Mouse (Mus musculus) liver, embryonic 14.5 days (tissue): ENCODE measurements around the gene Ankrd65. TPM values are rescaled to one million over a fixed set of nuclear protein-coding genes. Genes with fewer than 3 reads are reported as not detected.

ENCODE experiments used
- ATAC-seq: fragments of 200-750 bp; cut with Nextera tagmentation; 2 replicates; pipeline ENCODE4 v1.8.0; 2017; ENCODE audit warnings: moderate number of reproducible peaks, mild to moderate bottlenecking, moderate library complexity; ENCODE audit not compliant: insufficient read depth
- DNase-seq, 3 experiments: peaks; one replicate each; pipeline ENCODE4 v3.0.0-alpha.2; 2012 to 2013; ENCODE audit warnings: low read depth in 3 of 3, low spot score in 3 of 3
- H3K27ac ChIP-seq: fragments of 300-500 bp; sonication (generic); 2 replicates; pipeline ENCODE4 v1.5.1; 2014; ENCODE audit warnings: moderate library complexity, mild to moderate bottlenecking, control low read depth, inconsistent platforms
- H3K27me3 ChIP-seq: fragments of 300-500 bp; sonication (generic); 2 replicates; pipeline ENCODE4 v1.6.1; 2014; ENCODE audit warnings: mild to moderate bottlenecking, low read length, moderate library complexity; ENCODE audit not compliant: control insufficient read depth, insufficient read depth
- H3K36me3 ChIP-seq: fragments of 300-500 bp; sonication (generic); replicated peaks from 2 replicates; pipeline ENCODE4 v1.6.1; 2014; ENCODE audit warnings: low read depth; ENCODE audit not compliant: control insufficient read depth, insufficient read depth
- H3K4me1 ChIP-seq, 2 experiments: fragments of 200-500 bp in 1 of 2; fragments of 300-500 bp in 1 of 2; sonication (generic) in 1 of 2; replicated peaks; 2 replicates each; pipeline ENCODE4 v1.6.1; 2012 to 2014; ENCODE audit warnings: antibody characterized with exemption in 1 of 2, inconsistent platforms in 1 of 2, low read length in 1 of 2; ENCODE audit not compliant: control insufficient read depth in 2 of 2, insufficient read depth in 2 of 2
- H3K4me2 ChIP-seq: fragments of 300-500 bp; sonication (generic); 2 replicates; pipeline ENCODE4 v1.6.1; 2014; ENCODE audit warnings: low read depth, mild to moderate bottlenecking, control low read depth, moderate library complexity
- H3K4me3 ChIP-seq, 2 experiments: fragments of 200-500 bp in 1 of 2; fragments of 300-500 bp in 1 of 2; sonication (generic) in 1 of 2; 2 replicates each; pipeline ENCODE4 v1.5.1; 2012 to 2014; ENCODE audit warnings: low read depth in 2 of 2, low read length in 2 of 2, mild to moderate bottlenecking in 2 of 2, control low read depth in 1 of 2, inconsistent platforms in 1 of 2, moderate library complexity in 1 of 2; ENCODE audit not compliant: insufficient read depth in 1 of 2
- H3K9ac ChIP-seq: fragments of 300-500 bp; sonication (generic); replicated peaks from 2 replicates; pipeline ENCODE4 v1.6.1; 2014; ENCODE audit warnings: mild to moderate bottlenecking, control low read depth, moderate library complexity
- H3K9me3 ChIP-seq: fragments of 300-500 bp; sonication (generic); 2 replicates; pipeline ENCODE4 v1.6.1; 2016; ENCODE audit warnings: low read length, mixed read lengths; ENCODE audit not compliant: control insufficient read depth
- CTCF ChIP-seq: IDR thresholded peaks from 2 replicates; pipeline ENCODE4 v1.5.1; 2016; ENCODE audit warnings: antibody characterized with exemption, low read depth, control low read depth
- EP300 ChIP-seq: IDR thresholded peaks from 2 replicates; pipeline ENCODE4 v1.6.1; 2016; ENCODE audit warnings: antibody characterized with exemption, low read depth
- WGBS: fragments of 180-500 bp; shearing (Covaris S2); extraction: QIAGEN DNeasy Blood & Tissue Kit; methylation state at CpG from one replicate; pipeline ENCODE4 v1.1.7; 2014; ENCODE audit not compliant: insufficient replicate concordance; 5-methylcytosine and 5-hydroxymethylcytosine counted together
- polyA plus RNA-seq, 2 experiments: library from polyadenylated mRNA; depleted of rRNA in 1 of 2; stranded (reverse) in 1 of 2; unstranded in 1 of 2; fragments of >200 nt; fragmentation: Nextera tagmentation in 1 of 2; extraction: Ambion mirVana in 1 of 2; gene quantifications; 2 replicates each; pipeline versions ENCODE4 v1.2.1 to v1.2.3; 2012 to 2014

Ankrd65 gene
- polyA plus RNA-seq, 2 experiments: 0.02 TPM; not detected in 1

GRCm38 (mm10) chr4:155829866-155830265 lies 39.6 kb downstream of the Ankrd65 start:
- Histone ChIP-seq H3K4me3 (no peak overlapping the region), H3K4me2 (no peak overlapping the region; the same call in 1 of the 2 replicates), H3K36me3 (peaks cover 32% of the 10 kb centered on the region), H3K27me3 (no peaks in the 10 kb centered on the region), H3K4me1 (peaks cover 6 to 13% of the 10 kb centered on the region in 2 experiments; a peak in 3 of 4 replicates), H3K9ac (no peak overlapping the region), H3K9me3 (no peaks in the 10 kb centered on the region), H3K27ac (no peak overlapping the region)
- DNase-seq (no peak), ATAC-seq (no peak)
- TF ChIP-seq CTCF: no peak
- TF ChIP-seq EP300: no peak
- 83% methylated on average over 4 of the region's 4 CpGs for WGBS

- WGBS: 48% methylated on average over 8 of the region's 8 CpGs
- Histone ChIP-seq H3K9me3 (no peaks in the 10 kb centered on the region), H3K36me3 (peaks cover 27% of the 10 kb centered on the region), H3K9ac (peak overlapping the region; percentile 45; the same call in 1 of the 2 replicates), H3K4me2 (peak overlapping the region; percentile 85), H3K4me1 (peaks cover 6 to 13% of the 10 kb centered on the region in 2 experiments; a peak in 3 of 4 replicates), H3K27ac (peak overlapping the region; percentile 51; the same call in 1 of the 2 replicates), H3K4me3 (peak overlapping the region; percentile 43 to 95; a peak in 3 of 4 replicates), H3K27me3 (no peaks in the 10 kb centered on the region)
- ATAC-seq (no peak), DNase-seq (no peak)
- TF ChIP-seq EP300 (no peak), CTCF (no peak)
These were observed 40.4 kb downstream of the Ankrd65 start for GRCm38 (mm10) chr4:155830596-155830995.

GRCm38 (mm10) chr4:155831205-155831766 lies 41.0 kb downstream of the Ankrd65 start, which contains the start of gene Aurkaip1:
Gene Aurkaip1 (plus strand): TSS chr4:155831272.
- Histone ChIP-seq H3K9ac (peak within 1 kb of the TSS; percentile 95), H3K4me2 (peak within 1 kb of the TSS; percentile 85), H3K27ac (peak within 1 kb of the TSS; percentile 75), H3K27me3 (no peaks in the 10 kb centered on the region), H3K4me3 (peak within 1 kb of the TSS; percentile 90 to 95), H3K36me3 (peaks cover 22% of the 10 kb centered on the region), H3K9me3 (no peaks in the 10 kb centered on the region), H3K4me1 (peaks cover 6 to 13% of the 10 kb centered on the region in 2 experiments; a peak in 3 of 4 replicates)
- under 1% methylated on average over 49 of the region's 49 CpGs for WGBS
- TF ChIP-seq CTCF (peak; percentile 98), EP300 (0 out of 2 replicates have a peak, but pooled peaks have one; percentile 11)
- ATAC-seq (peak; percentile 96), DNase-seq (peak; percentile 93)

- H3K4me3 ChIP-seq: peak overlapping the region; percentile 90 to 95
- H3K4me2 ChIP-seq: peak overlapping the region; percentile 85
- H3K9ac ChIP-seq: peak overlapping the region; percentile 95
- DNase-seq: peak in 1 of 3 experiments; percentile 19
- peak overlapping the region; percentile 68 for H3K27ac ChIP-seq
- H3K4me1 ChIP-seq: peaks cover 6 to 13% of the 10 kb centered on the region in 2 experiments; a peak in 3 of 4 replicates
- peaks cover 17% of the 10 kb centered on the region for H3K36me3 ChIP-seq
- no peak for TF ChIP-seq EP300
- TF ChIP-seq CTCF: no peak
- no peaks in the 10 kb centered on the region for H3K9me3 ChIP-seq
- peak; percentile 27 for ATAC-seq
- H3K27me3 ChIP-seq: no peaks in the 10 kb centered on the region
- under 1% methylated on average over 25 of the region's 25 CpGs for WGBS
These were observed 41.6 kb downstream of the Ankrd65 start for GRCm38 (mm10) chr4:155831831-155832230.

GRCm38 (mm10) chr4:155832321-155832720 lies 42.1 kb downstream of the Ankrd65 start:
- peak overlapping the region; percentile 68 for H3K27ac ChIP-seq
- no peaks in the 10 kb centered on the region for H3K9me3 ChIP-seq
- peak overlapping the region; percentile 85 for H3K4me2 ChIP-seq
- peaks cover 6 to 13% of the 10 kb centered on the region in 2 experiments; a peak in 3 of 4 replicates for H3K4me1 ChIP-seq
- DNase-seq (no peak), ATAC-seq (no peak)
- H3K36me3 ChIP-seq: peaks cover 13% of the 10 kb centered on the region
- H3K4me3 ChIP-seq: peak overlapping the region; percentile 90 to 95
- H3K27me3 ChIP-seq: no peaks in the 10 kb centered on the region
- H3K9ac ChIP-seq: peak overlapping the region; percentile 95
- no peak for TF ChIP-seq EP300
- no peak for TF ChIP-seq CTCF
- 44% methylated on average over 10 of the region's 10 CpGs for WGBS
